Mouse (Mus musculus): ENCODE measurements around the gene Crat.
"Not testable (repeated sequence)": the region's sequence is repeated elsewhere in the genome, so short reads cannot be mapped to it uniquely, and the experiment has no call there.

The Crat gene

GRCm38 (mm10) chr2:30440211-30440700 lies 24.6 kb upstream of the Crat start:
- peak; percentile 45 for DNase-seq (ENCODE audit: low spot score)

GRCm38 (mm10) chr2:30439631-30440030 lies 24.0 kb upstream of the Crat start:
- no peak for DNase-seq (ENCODE audit: low spot score)

- no peak for DNase-seq (ENCODE audit: low spot score)
Measured at GRCm38 (mm10) chr2:30437791-30438190, 22.2 kb upstream of the Crat start.

- no peak for DNase-seq (ENCODE audit: low spot score)
Measured at GRCm38 (mm10) chr2:30436809-30437208, 21.2 kb upstream of the Crat start.

- no peak for DNase-seq (ENCODE audit: low spot score)
Measured at GRCm38 (mm10) chr2:30436156-30436545, 20.5 kb upstream of the Crat start.

GRCm38 (mm10) chr2:30435326-30436155 lies 19.9 kb upstream of the Crat start:
- peak; percentile 87 for DNase-seq (ENCODE audit: low spot score)

GRCm38 (mm10) chr2:30429156-30429555 lies 13.5 kb upstream of the Crat start:
- peak; percentile 55 for DNase-seq (ENCODE audit: low spot score)

- no peak for DNase-seq (ENCODE audit: low spot score)
Measured at GRCm38 (mm10) chr2:30421432-30421831, 5.8 kb upstream of the Crat start.

- DNase-seq (ENCODE audit: low spot score), result no peak
Measured at GRCm38 (mm10) chr2:30419112-30419511, 3.5 kb upstream of the Crat start.

GRCm38 (mm10) chr2:30418259-30418658 lies 2.6 kb upstream of the Crat start:
- no peak for DNase-seq (ENCODE audit: low spot score)

- DNase-seq (ENCODE audit: low spot score), result no peak
Measured at GRCm38 (mm10) chr2:30417595-30418165, 2.1 kb upstream of the Crat start.

GRCm38 (mm10) chr2:30417154-30417553 lies 1.5 kb upstream of the Crat start:
- not testable (repeated sequence) for DNase-seq (ENCODE audit: low spot score)

- no peak for DNase-seq (ENCODE audit: low spot score)
Measured at GRCm38 (mm10) chr2:30416649-30416965, 994 bp upstream of the Crat start.

- peak; percentile 96 for DNase-seq (ENCODE audit: low spot score)
Measured at GRCm38 (mm10) chr2:30415936-30416648, 479 bp upstream of the Crat start, which contains the start of gene Ptpa. Gene Ptpa, plus strand, starts transcription at chr2:30416039.

- DNase-seq (ENCODE audit: low spot score), result no peak
Measured at GRCm38 (mm10) chr2:30414681-30415080, 932 bp downstream of the Crat start.

- DNase-seq (ENCODE audit: low spot score), result no peak
Measured at GRCm38 (mm10) chr2:30414101-30414500, 1.5 kb downstream of the Crat start.

GRCm38 (mm10) chr2:30413038-30413973 lies 2.3 kb downstream of the Crat start:
- DNase-seq (ENCODE audit: low spot score), result no peak

GRCm38 (mm10) chr2:30409454-30410176 lies 6.0 kb downstream of the Crat start:
- DNase-seq (ENCODE audit: low spot score), result no peak

GRCm38 (mm10) chr2:30408452-30409100 lies 7.0 kb downstream of the Crat start:
- DNase-seq (ENCODE audit: low spot score), result no peak

GRCm38 (mm10) chr2:30407778-30408177 lies 7.8 kb downstream of the Crat start:
- DNase-seq (ENCODE audit: low spot score), result no peak

- DNase-seq (ENCODE audit: low spot score), result no peak
Measured at GRCm38 (mm10) chr2:30407221-30407620, 8.4 kb downstream of the Crat start.
